Mouse (Mus musculus) neutrophil, adult 5-6 weeks (primary cell): ENCODE data around the gene Sco1. TPM values are rescaled to one million over a fixed set of nuclear protein-coding genes. Genes with fewer than 3 reads are reported as not detected.
"Not testable (repeated sequence)": the region's sequence is repeated elsewhere in the genome, so short reads cannot be mapped to it uniquely, and the experiment has no call there.

Source experiments
- ATAC-seq: fragments of 151-379, 151-347 bp; 2 replicates; pipeline ENCODE4 v1.8.0; 2017; ENCODE audit warnings: mild to moderate bottlenecking, moderate TSS enrichment; ENCODE audit not compliant: insufficient number of reproducible peaks, poor library complexity, low FRiP score, severe bottlenecking; ENCODE audit errors: extremely low read depth
- total RNA-seq: library from RNA; stranded (forward); fragments of 200-1000 nt; gene quantifications from 2 replicates; pipeline ENCODE4 v1.2.3, GENCODE M21; 2017

Sco1 gene
- total RNA-seq, 1 experiment from 2014 or later = 14.5 TPM

- no peak for ATAC-seq
Observed at GRCm38 (mm10) chr11:67081125-67081649, 28.7 kb downstream of the Sco1 start.

DNA sequence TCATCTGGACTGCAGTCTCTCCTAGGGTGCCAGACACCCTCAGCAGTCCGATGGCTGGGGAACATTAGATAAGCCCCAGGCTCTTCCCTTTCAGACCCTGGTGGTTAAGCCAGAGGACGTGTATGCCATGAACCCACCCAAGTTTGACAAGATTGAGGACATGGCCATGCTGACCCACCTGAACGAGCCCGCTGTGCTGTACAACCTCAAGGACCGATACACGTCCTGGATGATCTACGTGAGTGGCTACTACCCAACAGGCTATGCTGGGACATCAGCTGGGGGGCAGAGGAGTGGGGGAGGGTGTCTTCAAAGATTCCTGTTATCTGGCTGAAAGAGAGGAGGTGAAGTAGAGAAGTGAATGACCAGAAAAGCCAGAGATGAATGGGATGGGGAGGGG, 29.7 kb downstream of the Sco1 start:
- ATAC-seq = no peak

DNA sequence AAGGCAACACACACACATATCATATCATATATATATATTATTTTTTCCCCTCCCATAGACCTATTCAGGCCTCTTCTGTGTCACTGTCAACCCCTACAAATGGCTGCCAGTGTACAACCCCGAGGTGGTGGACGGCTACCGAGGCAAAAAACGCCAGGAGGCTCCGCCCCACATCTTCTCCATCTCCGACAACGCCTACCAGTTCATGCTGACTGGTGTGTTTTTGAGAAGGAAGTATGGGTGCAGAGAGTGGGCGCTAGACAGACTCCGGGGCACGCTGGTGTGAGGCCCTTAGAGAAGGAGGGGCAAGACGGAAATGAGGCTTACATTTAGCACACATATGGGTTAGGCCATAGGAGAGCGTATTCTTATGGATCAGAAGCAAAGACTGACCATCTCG, 30.3 kb downstream of the Sco1 start:
- no peak for ATAC-seq

GRCm38 (mm10) chr11:67083239-67083638, 30.8 kb downstream of the Sco1 start:
- ATAC-seq = no peak

DNA sequence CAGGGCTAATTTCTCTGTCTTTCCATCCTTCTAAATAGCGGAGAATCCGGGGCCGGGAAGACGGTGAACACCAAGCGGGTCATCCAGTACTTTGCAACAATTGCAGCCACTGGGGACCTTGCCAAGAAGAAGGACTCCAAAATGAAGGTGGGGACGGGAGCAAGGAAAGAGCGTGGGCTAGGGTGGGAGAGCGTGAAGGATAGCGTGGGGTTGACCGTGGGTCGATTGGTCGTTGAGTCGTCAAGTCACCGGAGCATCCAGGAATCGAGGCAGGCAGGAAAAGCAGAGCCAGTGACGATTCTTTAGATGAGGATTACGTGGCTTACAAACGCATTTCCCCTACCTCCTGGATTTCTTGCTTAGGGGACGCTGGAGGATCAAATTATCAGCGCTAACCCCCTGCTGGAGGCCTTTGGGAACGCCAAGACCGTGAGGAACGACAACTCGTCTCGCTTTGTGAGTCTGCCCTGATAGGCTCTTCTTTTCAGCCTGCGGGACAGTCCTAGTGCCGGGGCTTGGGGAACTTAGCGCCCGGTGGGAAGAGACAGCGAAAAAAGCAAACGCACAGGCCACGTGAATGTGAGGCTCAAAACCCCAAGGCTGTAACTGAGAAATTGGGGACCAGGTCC, 31.4 kb downstream of the Sco1 start:
- no peak for ATAC-seq

DNA sequence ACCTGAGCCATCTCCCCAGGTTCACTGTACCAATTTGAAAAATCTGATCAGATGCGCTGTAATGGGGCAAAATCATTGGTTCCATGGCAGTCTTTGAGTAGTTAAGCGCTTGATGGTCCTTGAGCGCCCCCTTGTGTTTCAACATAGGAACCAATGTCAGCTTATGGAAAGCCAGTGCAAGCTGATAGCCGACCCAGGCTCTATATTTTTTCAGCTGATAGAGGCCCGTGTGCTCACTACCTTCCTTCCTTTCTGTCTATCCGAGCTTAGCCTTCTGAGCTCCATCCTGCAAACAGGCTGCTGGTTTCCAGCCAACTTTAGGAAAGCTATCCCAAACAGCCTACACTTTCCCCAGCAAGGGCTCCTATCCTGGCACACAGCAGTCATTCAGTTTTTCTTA, 33.0 kb downstream of the Sco1 start:
- ATAC-seq = peak; percentile 77; the same call in 1 of the 2 replicates

- no peak for ATAC-seq
Observed at GRCm38 (mm10) chr11:67086467-67087164, 34.1 kb downstream of the Sco1 start.

GRCm38 (mm10) chr11:67087225-67087624, 34.8 kb downstream of the Sco1 start:
- no peak for ATAC-seq

- not testable (repeated sequence) for ATAC-seq
Observed at GRCm38 (mm10) chr11:67092354-67092753, 39.9 kb downstream of the Sco1 start.

- no peak for ATAC-seq
Observed at GRCm38 (mm10) chr11:67093201-67093600, 40.7 kb downstream of the Sco1 start.

DNA sequence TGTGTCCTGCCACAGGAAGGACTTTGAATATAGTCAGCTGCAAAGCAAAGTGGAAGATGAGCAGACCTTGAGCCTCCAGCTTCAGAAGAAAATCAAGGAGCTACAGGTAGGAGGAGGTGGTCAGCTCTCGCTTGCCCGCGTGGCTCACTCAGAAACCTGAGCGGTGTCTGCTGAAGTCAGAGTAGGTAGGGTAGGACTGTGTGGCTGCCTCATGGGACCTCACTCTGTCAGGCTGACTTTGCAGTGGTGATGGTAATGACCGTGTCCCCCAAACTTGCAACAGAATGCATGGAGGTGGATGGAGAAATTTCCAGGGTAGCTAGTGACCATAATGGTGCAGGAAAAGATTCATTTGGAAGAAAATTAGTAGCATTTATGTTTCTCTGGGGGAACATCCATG, 41.2 kb downstream of the Sco1 start:
- no peak for ATAC-seq

GRCm38 (mm10) chr11:67094470-67094869, 42.0 kb downstream of the Sco1 start:
- ATAC-seq = no peak

- no peak for ATAC-seq
Observed at GRCm38 (mm10) chr11:67097709-67098108, 45.2 kb downstream of the Sco1 start.

- ATAC-seq = no peak
Observed at GRCm38 (mm10) chr11:67098427-67098826, 46.0 kb downstream of the Sco1 start.

GRCm38 (mm10) chr11:67099241-67099640, 46.8 kb downstream of the Sco1 start:
- ATAC-seq = no peak

DNA sequence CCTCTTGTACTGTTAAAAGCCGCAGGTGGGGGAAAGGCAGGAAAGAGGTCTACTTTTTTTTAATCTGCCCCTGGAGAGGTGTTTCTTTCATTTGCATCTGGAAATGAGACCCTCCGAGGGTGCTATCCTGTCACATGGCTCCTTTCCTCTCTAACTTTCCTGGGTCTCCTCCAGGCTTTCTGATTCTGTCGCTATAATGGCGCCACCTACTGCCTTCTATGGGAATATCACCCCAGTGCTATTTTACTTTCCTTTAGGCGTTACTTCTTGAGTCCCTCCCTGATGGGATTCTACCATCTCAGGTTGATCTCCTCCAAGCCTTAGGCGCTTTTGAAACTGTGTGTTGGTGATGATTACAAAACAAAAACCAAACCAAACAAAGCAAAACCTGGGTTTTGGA, 47.7 kb downstream of the Sco1 start:
- no peak for ATAC-seq

GRCm38 (mm10) chr11:67101713-67102112, 49.2 kb downstream of the Sco1 start:
- 0 out of 2 replicates have a peak, but pooled peaks have one; percentile 42 for ATAC-seq

GRCm38 (mm10) chr11:67103256-67103655, 50.8 kb downstream of the Sco1 start:
- ATAC-seq = no peak

- ATAC-seq = no peak
Observed at GRCm38 (mm10) chr11:67104242-67104641, 51.8 kb downstream of the Sco1 start.

DNA sequence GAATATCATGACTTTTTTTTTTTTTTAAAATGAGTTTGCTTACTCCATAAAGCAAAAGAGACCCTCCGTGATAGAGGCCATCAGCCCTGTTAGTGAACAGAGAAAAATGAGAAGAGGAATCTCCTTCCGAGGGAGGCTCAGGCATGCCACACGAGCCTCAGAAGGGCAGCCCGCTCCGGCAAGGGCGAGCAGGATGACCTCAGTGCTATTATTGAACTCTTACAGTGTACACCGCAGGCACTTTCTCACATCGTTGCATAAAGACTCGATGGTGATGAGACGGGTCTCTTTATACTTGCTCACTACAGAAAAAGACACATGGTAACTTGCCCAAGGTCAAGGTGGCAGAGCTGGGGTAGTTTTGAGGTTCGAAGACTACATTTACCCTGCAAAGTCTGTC, 52.2 kb downstream of the Sco1 start:
- no peak for ATAC-seq
